In genomic region chr10:128779011-128779795, GRCm38 (mm10) we compare ENCODE assay signal across 8 mouse cellular contexts. TPM values are rescaled to one million over a fixed set of nuclear protein-coding genes. Genes with fewer than 3 reads are reported as not detected.
A peak's percentile ranks its signal among the peaks of the same experiment; 100 is the strongest.
DNase-seq lines count a peak whose midpoint lies in the region; ATAC-seq and TF ChIP-seq lines count a peak whose summit lies in the region.

No protein-coding gene starts in this region.

- DNase-seq in NIH3T3 (ENCODE audit: low read depth) = peak; percentile 99
- peak; percentile 93 to 94 for DNase-seq in heart, adult 9 months (ENCODE audit: low spot score in 2 of 2)
- peak; percentile 84 for DNase-seq in kidney, adult 9 months
- DNase-seq in lung, postnatal 0 days (ENCODE audit: low spot score) = peak; percentile 98
- no peak for DNase-seq in layer of hippocampus, adult 9-10 months (ENCODE audit: low spot score)

- H3K27ac ChIP-seq in lung, postnatal 0 days (ENCODE audit: low read length) = peak overlapping the region; percentile 97
- peak overlapping the region; percentile 79 for H3K27ac ChIP-seq in stomach, embryonic 16.5 days (ENCODE audit: low read length)
- no peak overlapping the region for H3K27ac ChIP-seq in forebrain, embryonic 15.5 days (replicated peaks)

- no peak overlapping the region for H3K4me3 ChIP-seq in lung, postnatal 0 days (ENCODE audit: low read depth, low read length)
- H3K4me3 ChIP-seq in stomach, embryonic 16.5 days (replicated peaks; ENCODE audit: low read length) = no peak overlapping the region
- H3K4me3 ChIP-seq in forebrain, embryonic 15.5 days = no peak overlapping the region

- peaks cover 7% of the 10 kb centered on the region; the same call in 1 of the 2 replicates for H3K4me1 ChIP-seq in lung, postnatal 0 days (ENCODE audit: insufficient read depth, low read depth, low read length)
- H3K4me1 ChIP-seq in stomach, embryonic 16.5 days (ENCODE audit: control insufficient read depth, insufficient read depth, low read length) = peaks cover 13% of the 10 kb centered on the region; the same call in 1 of the 2 replicates
- H3K4me1 ChIP-seq in forebrain, embryonic 15.5 days = no peaks in the 10 kb centered on the region

- H3K9me3 ChIP-seq in lung, postnatal 0 days (ENCODE audit: low read length) = no peaks in the 10 kb centered on the region
- H3K9me3 ChIP-seq in stomach, embryonic 16.5 days (replicated peaks; ENCODE audit: control insufficient read depth, low read length) = no peaks in the 10 kb centered on the region
- 0 out of 2 replicates have a peak, but pooled peaks cover 3% of the 10 kb centered on the region for H3K9me3 ChIP-seq in forebrain, embryonic 15.5 days

- ATAC-seq in common myeloid progenitor, adult 5-6 weeks (replicated peaks; ENCODE audit: low read depth, poor library complexity, severe bottlenecking) = peak; percentile 92
- peak; percentile 99 for ATAC-seq in lung, postnatal 0 days
- ATAC-seq in stomach, embryonic 16.5 days (ENCODE audit: insufficient read depth, low FRiP score) = peak; percentile 96
- no peak for ATAC-seq in forebrain, embryonic 15.5 days (replicated peaks)

- H3K4me2 ChIP-seq in lung, postnatal 0 days (replicated peaks; ENCODE audit: low read depth, low read length) = peak overlapping the region; percentile 19; the same call in 1 of the 2 replicates
- H3K4me2 ChIP-seq in stomach, embryonic 16.5 days (ENCODE audit: low read depth, low read length) = 0 out of 2 replicates have a peak overlapping the region, but pooled peaks have one; percentile 8
- no peak overlapping the region for H3K4me2 ChIP-seq in forebrain, embryonic 15.5 days (replicated peaks)

- H3K36me3 ChIP-seq in lung, postnatal 0 days (ENCODE audit: insufficient read depth, low read length) = no peaks in the 10 kb centered on the region
- H3K36me3 ChIP-seq in stomach, embryonic 16.5 days (ENCODE audit: control insufficient read depth, insufficient read depth, low read length) = no peaks in the 10 kb centered on the region
- H3K36me3 ChIP-seq in forebrain, embryonic 15.5 days = no peaks in the 10 kb centered on the region

- peak; percentile 95 for TF ChIP-seq EP300 in lung, postnatal 0 days (IDR thresholded peaks at IDR 0.05)

- H3K27me3 ChIP-seq in lung, postnatal 0 days (replicated peaks; ENCODE audit: insufficient read depth, low read length) = no peaks in the 10 kb centered on the region
- H3K27me3 ChIP-seq in stomach, embryonic 16.5 days (ENCODE audit: control insufficient read depth, insufficient read depth, low read length) = no peaks in the 10 kb centered on the region
- H3K27me3 ChIP-seq in forebrain, embryonic 15.5 days = no peaks in the 10 kb centered on the region

- WGBS in lung, postnatal 0 days = 12% methylated on average over 8 of the region's 8 CpGs
- WGBS in stomach, embryonic 16.5 days = 24% methylated on average over 8 of the region's 8 CpGs
- WGBS in forebrain, embryonic 15.5 days = 40% methylated on average over 8 of the region's 8 CpGs

- H3K9ac ChIP-seq in lung, postnatal 0 days (replicated peaks; ENCODE audit: low read depth) = 0 out of 2 replicates have a peak overlapping the region, but pooled peaks have one; percentile 19
- no peak overlapping the region for H3K9ac ChIP-seq in stomach, embryonic 16.5 days (ENCODE audit: low read length)
- H3K9ac ChIP-seq in forebrain, embryonic 15.5 days (replicated peaks) = no peak overlapping the region

- TF ChIP-seq CTCF in lung, postnatal 0 days (IDR thresholded peaks at IDR 0.05) = no peak

RNA-seq across cellular contexts. Expression of gene Mmp19, which starts 11.5 kb away (rescaled TPM):
- total RNA-seq in common myeloid progenitor, adult 5-6 weeks (2017) = 1.9 and 3.0 TPM in 2 replicates
- 8.2 and 9.8 TPM in 2 replicates for polyA plus RNA-seq in lung, postnatal 0 days (2015; fragmentation: Nextera tagmentation; extraction: Ambion mirVana)
- polyA plus RNA-seq in stomach, embryonic 16.5 days (2015; fragmentation: Nextera tagmentation; extraction: Ambion mirVana) = 2.2 and 3.5 TPM in 2 replicates
- 0.20 and 0.43 TPM in 2 replicates for polyA plus RNA-seq in forebrain, embryonic 15.5 days (2015; fragmentation: Nextera tagmentation; extraction: Ambion mirVana)

RNA-seq across cellular contexts. Expression of gene Dnajc14, which starts 24.7 kb away (rescaled TPM):
- total RNA-seq in common myeloid progenitor, adult 5-6 weeks (2017) = 29.7 and 34.6 TPM in 2 replicates
- 44.0 and 51.9 TPM in 2 replicates for polyA plus RNA-seq in lung, postnatal 0 days (2015; fragmentation: Nextera tagmentation; extraction: Ambion mirVana)
- polyA plus RNA-seq in stomach, embryonic 16.5 days (2015; fragmentation: Nextera tagmentation; extraction: Ambion mirVana) = 54.1 and 59.5 TPM in 2 replicates
- polyA plus RNA-seq in forebrain, embryonic 15.5 days (2015; fragmentation: Nextera tagmentation; extraction: Ambion mirVana) = 60.4 and 62.8 TPM in 2 replicates

RNA-seq across cellular contexts. Expression of gene Tmem198b, which starts 25.0 kb away (rescaled TPM):
- 3.2 and 3.7 TPM in 2 replicates for total RNA-seq in common myeloid progenitor, adult 5-6 weeks (2017)
- 13.6 and 13.8 TPM in 2 replicates for polyA plus RNA-seq in lung, postnatal 0 days (2015; fragmentation: Nextera tagmentation; extraction: Ambion mirVana)
- 17.3 and 18.2 TPM in 2 replicates for polyA plus RNA-seq in stomach, embryonic 16.5 days (2015; fragmentation: Nextera tagmentation; extraction: Ambion mirVana)
- 12.6 and 13.6 TPM in 2 replicates for polyA plus RNA-seq in forebrain, embryonic 15.5 days (2015; fragmentation: Nextera tagmentation; extraction: Ambion mirVana)

RNA-seq across cellular contexts. Expression of gene Pym1, which starts 31.5 kb away (rescaled TPM):
- total RNA-seq in common myeloid progenitor, adult 5-6 weeks (2017) = 37.9 and 50.1 TPM in 2 replicates
- polyA plus RNA-seq in lung, postnatal 0 days (2015; fragmentation: Nextera tagmentation; extraction: Ambion mirVana) = 23.4 and 24.9 TPM in 2 replicates
- polyA plus RNA-seq in stomach, embryonic 16.5 days (2015; fragmentation: Nextera tagmentation; extraction: Ambion mirVana) = 35.0 and 36.2 TPM in 2 replicates
- polyA plus RNA-seq in forebrain, embryonic 15.5 days (2015; fragmentation: Nextera tagmentation; extraction: Ambion mirVana) = 42.9 and 47.2 TPM in 2 replicates

RNA-seq across cellular contexts. Expression of gene Dgka, which starts 34.5 kb away (rescaled TPM):
- 5.3 and 8.4 TPM in 2 replicates for total RNA-seq in common myeloid progenitor, adult 5-6 weeks (2017)
- 16.8 and 17.9 TPM in 2 replicates for polyA plus RNA-seq in lung, postnatal 0 days (2015; fragmentation: Nextera tagmentation; extraction: Ambion mirVana)
- 28.2 and 36.1 TPM in 2 replicates for polyA plus RNA-seq in stomach, embryonic 16.5 days (2015; fragmentation: Nextera tagmentation; extraction: Ambion mirVana)
- polyA plus RNA-seq in forebrain, embryonic 15.5 days (2015; fragmentation: Nextera tagmentation; extraction: Ambion mirVana) = 4.2 and 4.5 TPM in 2 replicates
